Mouse (Mus musculus): ENCODE data around the gene Wipi2. TPM values are rescaled to one million over a fixed set of nuclear protein-coding genes. Genes with fewer than 3 reads are reported as not detected.

Gene Wipi2
- polyA plus RNA-seq, 1 experiment from 2014 or later = 38.9 TPM

DNA sequence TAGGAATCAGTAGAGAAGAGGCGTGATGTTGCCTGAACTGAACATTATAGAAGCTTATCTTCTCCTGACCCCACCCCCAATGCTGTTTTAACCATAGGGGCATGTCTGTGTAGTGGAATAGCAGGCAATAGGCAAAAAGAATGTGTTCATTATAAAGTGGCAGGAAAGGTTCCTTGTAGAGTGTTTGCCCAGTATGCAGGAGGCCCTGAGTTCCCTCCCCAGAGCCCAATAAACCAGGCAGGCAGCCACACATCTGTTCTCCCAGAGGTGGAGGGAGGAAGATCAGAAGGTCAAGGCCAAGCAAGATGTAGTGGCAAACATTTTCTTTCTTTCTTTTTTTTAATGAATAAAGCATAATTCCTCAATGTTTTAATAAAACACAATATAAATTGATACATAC lies 5.4 kb upstream of the Wipi2 start:
- no peak overlapping the region for H3K9ac ChIP-seq (ENCODE audit: low read length)
- no peaks in the 10 kb centered on the region for H3K36me3 ChIP-seq (ENCODE audit: control insufficient read depth, insufficient read depth, low read length)
- no peak overlapping the region for H3K4me2 ChIP-seq (ENCODE audit: low read depth, low read length)
- H3K27me3 ChIP-seq (ENCODE audit: control insufficient read depth, insufficient read depth, low read length) = no peaks in the 10 kb centered on the region
- no peak overlapping the region for H3K27ac ChIP-seq (ENCODE audit: low read length)
- H3K4me1 ChIP-seq (ENCODE audit: control insufficient read depth, insufficient read depth, low read length) = no peaks in the 10 kb centered on the region
- no peaks in the 10 kb centered on the region for H3K9me3 ChIP-seq (replicated peaks; ENCODE audit: control insufficient read depth, low read length)
- no peak for ATAC-seq (ENCODE audit: insufficient read depth, low FRiP score)
- 71% methylated on average over 1 of the region's 1 CpGs for WGBS
- H3K4me3 ChIP-seq (replicated peaks; ENCODE audit: low read length) = no peak overlapping the region

DNA sequence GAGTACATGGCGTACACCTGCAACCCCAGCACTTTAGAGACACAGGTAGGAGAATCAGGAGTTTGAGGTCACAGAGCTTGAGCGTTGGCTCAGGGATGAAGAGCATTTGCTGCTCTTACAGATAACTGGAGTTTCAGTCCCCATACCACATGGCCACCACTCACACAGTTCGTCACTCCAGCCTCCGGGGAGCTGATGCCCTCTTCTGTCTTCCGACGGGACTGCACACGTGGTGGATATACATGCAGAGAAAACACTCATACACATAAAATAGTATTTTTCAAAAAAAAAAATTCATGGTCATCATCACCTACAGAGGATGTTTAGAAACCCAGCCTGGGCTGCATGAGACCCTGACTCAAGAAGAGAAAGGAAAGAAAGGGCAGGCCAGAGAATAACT lies 4.4 kb upstream of the Wipi2 start:
- no peaks in the 10 kb centered on the region for H3K27me3 ChIP-seq (ENCODE audit: control insufficient read depth, insufficient read depth, low read length)
- H3K9me3 ChIP-seq (replicated peaks; ENCODE audit: control insufficient read depth, low read length) = no peaks in the 10 kb centered on the region
- H3K27ac ChIP-seq (ENCODE audit: low read length) = no peak overlapping the region
- no peaks in the 10 kb centered on the region for H3K4me1 ChIP-seq (ENCODE audit: control insufficient read depth, insufficient read depth, low read length)
- WGBS = 87% methylated on average over 7 of the region's 7 CpGs
- H3K9ac ChIP-seq (ENCODE audit: low read length) = no peak overlapping the region
- H3K4me2 ChIP-seq (ENCODE audit: low read depth, low read length) = no peak overlapping the region
- ATAC-seq (ENCODE audit: insufficient read depth, low FRiP score) = no peak
- no peak overlapping the region for H3K4me3 ChIP-seq (replicated peaks; ENCODE audit: low read length)
- no peaks in the 10 kb centered on the region for H3K36me3 ChIP-seq (ENCODE audit: control insufficient read depth, insufficient read depth, low read length)

GRCm38 (mm10) chr5:142628726-142629662 lies 1.5 kb downstream of the Wipi2 start:
- no peaks in the 10 kb centered on the region for H3K27me3 ChIP-seq (ENCODE audit: control insufficient read depth, insufficient read depth, low read length)
- peak overlapping the region; percentile 91 for H3K27ac ChIP-seq (ENCODE audit: low read length)
- peak; percentile 99 for ATAC-seq (ENCODE audit: insufficient read depth, low FRiP score)
- H3K4me2 ChIP-seq (ENCODE audit: low read depth, low read length) = peak overlapping the region; percentile 93
- under 1% methylated on average over 69 of the region's 69 CpGs for WGBS
- no peaks in the 10 kb centered on the region for H3K36me3 ChIP-seq (ENCODE audit: control insufficient read depth, insufficient read depth, low read length)
- H3K9ac ChIP-seq (ENCODE audit: low read length) = peak overlapping the region; percentile 95
- peaks cover 6% of the 10 kb centered on the region for H3K4me1 ChIP-seq (ENCODE audit: control insufficient read depth, insufficient read depth, low read length)
- no peaks in the 10 kb centered on the region for H3K9me3 ChIP-seq (replicated peaks; ENCODE audit: control insufficient read depth, low read length)
- H3K4me3 ChIP-seq (replicated peaks; ENCODE audit: low read length) = peak overlapping the region; percentile 96

- Histone ChIP-seq H3K4me1 (ENCODE audit: control insufficient read depth, insufficient read depth, low read length) (peaks cover 6% of the 10 kb centered on the region), H3K4me2 (ENCODE audit: low read depth, low read length) (peak overlapping the region; percentile 59), H3K27ac (ENCODE audit: low read length) (peak overlapping the region; percentile 74), H3K36me3 (ENCODE audit: control insufficient read depth, insufficient read depth, low read length) (no peaks in the 10 kb centered on the region), H3K4me3 (replicated peaks; ENCODE audit: low read length) (peak overlapping the region; percentile 96), H3K9ac (ENCODE audit: low read length) (peak overlapping the region; percentile 95), H3K27me3 (ENCODE audit: control insufficient read depth, insufficient read depth, low read length) (no peaks in the 10 kb centered on the region), H3K9me3 (replicated peaks; ENCODE audit: control insufficient read depth, low read length) (no peaks in the 10 kb centered on the region)
- 1% methylated on average over 40 of the region's 41 CpGs for WGBS
- no peak for ATAC-seq (ENCODE audit: insufficient read depth, low FRiP score)
Measured at GRCm38 (mm10) chr5:142629663-142630025, 2.1 kb downstream of the Wipi2 start.

DNA sequence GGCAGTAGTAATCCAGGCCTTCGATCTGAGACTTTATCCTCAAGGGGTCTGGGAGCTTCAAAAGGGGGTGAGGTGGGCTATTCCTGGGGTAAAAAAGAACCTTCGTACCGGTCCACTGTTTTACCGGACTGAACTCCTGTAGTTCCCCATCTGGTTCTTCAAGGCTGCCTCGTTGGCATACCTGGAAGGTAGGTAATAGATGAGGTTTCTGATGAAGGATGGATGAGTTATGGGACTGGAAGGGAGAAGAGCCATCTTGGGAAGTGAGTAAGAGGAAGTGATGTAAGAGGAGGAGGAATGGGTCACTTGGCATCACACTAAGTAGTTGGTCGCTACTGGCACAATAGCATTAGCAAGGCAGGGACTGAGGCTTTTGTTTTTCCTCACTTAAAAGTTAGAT lies 2.7 kb downstream of the Wipi2 start:
- no peaks in the 10 kb centered on the region for H3K9me3 ChIP-seq (replicated peaks; ENCODE audit: control insufficient read depth, low read length)
- ATAC-seq (ENCODE audit: insufficient read depth, low FRiP score) = no peak
- WGBS = 6% methylated on average over 6 of the region's 6 CpGs
- H3K4me1 ChIP-seq (ENCODE audit: control insufficient read depth, insufficient read depth, low read length) = peaks cover 6% of the 10 kb centered on the region
- H3K4me3 ChIP-seq (replicated peaks; ENCODE audit: low read length) = peak overlapping the region; percentile 96
- H3K27ac ChIP-seq (ENCODE audit: low read length) = peak overlapping the region; percentile 74; the same call in 1 of the 2 replicates
- peak overlapping the region; percentile 95 for H3K9ac ChIP-seq (ENCODE audit: low read length)
- H3K4me2 ChIP-seq (ENCODE audit: low read depth, low read length) = peak overlapping the region; percentile 59
- H3K36me3 ChIP-seq (ENCODE audit: control insufficient read depth, insufficient read depth, low read length) = no peaks in the 10 kb centered on the region
- H3K27me3 ChIP-seq (ENCODE audit: control insufficient read depth, insufficient read depth, low read length) = no peaks in the 10 kb centered on the region

DNA sequence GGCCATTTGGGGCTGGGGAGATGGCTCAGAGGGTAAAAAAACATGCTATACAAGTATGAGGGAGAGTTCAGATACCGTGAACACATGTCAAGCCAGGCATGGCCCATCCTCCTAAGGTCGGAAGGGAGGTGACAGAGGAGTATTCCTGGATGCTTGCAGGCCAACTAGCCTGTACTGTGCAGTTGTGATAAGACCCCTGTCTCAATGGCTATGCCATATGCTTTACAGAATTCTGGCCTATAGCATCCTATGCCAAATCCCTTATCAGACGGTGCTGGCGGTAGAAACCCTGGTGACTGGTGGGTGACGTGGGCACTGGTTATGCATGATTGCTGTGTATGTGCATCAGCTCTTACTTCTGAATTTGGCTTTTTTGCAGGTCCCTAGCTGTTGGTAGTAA lies 10.3 kb downstream of the Wipi2 start:
- Histone ChIP-seq H3K9me3 (replicated peaks; ENCODE audit: control insufficient read depth, low read length) (no peaks in the 10 kb centered on the region), H3K4me2 (ENCODE audit: low read depth, low read length) (no peak overlapping the region), H3K4me1 (ENCODE audit: control insufficient read depth, insufficient read depth, low read length) (no peaks in the 10 kb centered on the region), H3K27ac (ENCODE audit: low read length) (no peak overlapping the region), H3K4me3 (replicated peaks; ENCODE audit: low read length) (no peak overlapping the region), H3K36me3 (ENCODE audit: control insufficient read depth, insufficient read depth, low read length) (0 out of 2 replicates have a peak, but pooled peaks cover 4% of the 10 kb centered on the region), H3K9ac (ENCODE audit: low read length) (no peak overlapping the region), H3K27me3 (ENCODE audit: control insufficient read depth, insufficient read depth, low read length) (no peaks in the 10 kb centered on the region)
- WGBS = 95% methylated on average over 5 of the region's 5 CpGs
- no peak for ATAC-seq (ENCODE audit: insufficient read depth, low FRiP score)

DNA sequence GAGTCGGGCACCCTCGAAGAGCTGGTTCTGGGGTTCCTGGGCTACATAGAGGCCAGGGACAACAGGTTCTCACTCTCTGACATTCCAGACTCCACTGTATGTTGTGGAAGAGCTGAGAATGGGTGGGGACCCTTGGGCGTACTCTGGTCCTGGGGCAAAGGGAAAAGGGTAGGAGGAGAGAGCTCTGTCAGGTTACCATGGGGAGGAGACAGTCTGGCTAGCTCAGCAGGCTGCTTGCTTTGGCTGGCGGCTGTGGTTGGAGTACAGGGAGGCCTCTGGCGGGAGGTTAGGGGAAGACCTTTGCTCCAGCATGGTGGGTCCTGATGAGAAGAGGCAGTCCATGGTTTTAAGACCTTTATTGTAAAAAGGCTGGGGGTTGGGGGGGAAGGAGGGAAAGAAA lies 12.6 kb downstream of the Wipi2 start:
- no peaks in the 10 kb centered on the region for H3K4me1 ChIP-seq (ENCODE audit: control insufficient read depth, insufficient read depth, low read length)
- no peaks in the 10 kb centered on the region for H3K27me3 ChIP-seq (ENCODE audit: control insufficient read depth, insufficient read depth, low read length)
- 0 out of 2 replicates have a peak, but pooled peaks have one; percentile 29 for ATAC-seq (ENCODE audit: insufficient read depth, low FRiP score)
- H3K27ac ChIP-seq (ENCODE audit: low read length) = no peak overlapping the region
- H3K4me3 ChIP-seq (replicated peaks; ENCODE audit: low read length) = no peak overlapping the region
- no peaks in the 10 kb centered on the region for H3K9me3 ChIP-seq (replicated peaks; ENCODE audit: control insufficient read depth, low read length)
- H3K36me3 ChIP-seq (ENCODE audit: control insufficient read depth, insufficient read depth, low read length) = peaks cover 9% of the 10 kb centered on the region; the same call in 1 of the 2 replicates
- 88% methylated on average over 5 of the region's 5 CpGs for WGBS
- H3K9ac ChIP-seq (ENCODE audit: low read length) = no peak overlapping the region
- no peak overlapping the region for H3K4me2 ChIP-seq (ENCODE audit: low read depth, low read length)

DNA sequence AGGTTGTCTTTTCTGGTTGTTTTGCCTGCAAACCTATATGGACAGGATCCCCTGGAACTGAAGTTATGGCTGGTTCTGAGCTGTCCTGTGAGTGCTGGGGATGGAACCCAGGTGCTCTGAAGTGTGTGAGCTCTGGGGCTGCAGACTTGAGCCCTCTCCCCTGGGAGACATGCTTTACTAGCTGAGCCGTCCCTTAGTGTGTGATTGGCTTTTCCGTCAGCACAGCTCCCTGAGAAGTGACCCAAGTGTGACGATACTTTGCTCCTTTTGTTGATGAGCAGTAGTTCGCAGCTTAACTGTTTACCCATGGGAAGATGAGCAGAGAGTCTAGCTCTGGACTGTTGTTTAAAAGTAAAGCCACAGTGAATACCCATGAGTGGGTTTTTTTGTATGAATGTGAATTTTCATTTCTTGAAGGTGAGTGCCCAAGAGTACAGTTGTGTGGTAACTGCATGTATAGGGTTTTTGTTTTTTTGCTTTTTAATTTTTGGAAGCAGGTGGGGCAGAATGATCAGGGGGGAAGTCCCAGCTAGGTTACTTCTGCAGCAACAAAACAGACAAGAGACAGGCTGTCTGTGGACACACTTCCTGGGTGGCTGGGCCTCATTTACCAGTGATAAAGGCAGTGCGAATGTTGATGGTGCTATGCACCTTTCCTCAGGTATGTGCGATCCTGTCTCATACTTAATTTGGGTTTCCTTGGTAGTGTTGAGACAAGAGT lies 14.0 kb downstream of the Wipi2 start:
- Histone ChIP-seq H3K27me3 (ENCODE audit: control insufficient read depth, insufficient read depth, low read length) (no peaks in the 10 kb centered on the region), H3K36me3 (ENCODE audit: control insufficient read depth, insufficient read depth, low read length) (peaks cover 10% of the 10 kb centered on the region; the same call in 1 of the 2 replicates), H3K4me3 (replicated peaks; ENCODE audit: low read length) (no peak overlapping the region), H3K4me1 (ENCODE audit: control insufficient read depth, insufficient read depth, low read length) (no peaks in the 10 kb centered on the region), H3K4me2 (ENCODE audit: low read depth, low read length) (no peak overlapping the region), H3K9ac (ENCODE audit: low read length) (no peak overlapping the region), H3K9me3 (replicated peaks; ENCODE audit: control insufficient read depth, low read length) (no peaks in the 10 kb centered on the region), H3K27ac (ENCODE audit: low read length) (no peak overlapping the region)
- ATAC-seq (ENCODE audit: insufficient read depth, low FRiP score) = no peak
- 85% methylated on average over 6 of the region's 6 CpGs for WGBS

GRCm38 (mm10) chr5:142648162-142648561 lies 20.7 kb downstream of the Wipi2 start:
- WGBS = 76% methylated on average over 7 of the region's 7 CpGs
- Histone ChIP-seq H3K27me3 (ENCODE audit: control insufficient read depth, insufficient read depth, low read length) (no peaks in the 10 kb centered on the region), H3K27ac (ENCODE audit: low read length) (no peak overlapping the region; the same call in 1 of the 2 replicates), H3K4me2 (ENCODE audit: low read depth, low read length) (no peak overlapping the region), H3K4me1 (ENCODE audit: control insufficient read depth, insufficient read depth, low read length) (peaks cover 8% of the 10 kb centered on the region; the same call in 1 of the 2 replicates), H3K9me3 (replicated peaks; ENCODE audit: control insufficient read depth, low read length) (no peaks in the 10 kb centered on the region), H3K36me3 (ENCODE audit: control insufficient read depth, insufficient read depth, low read length) (peaks cover 6% of the 10 kb centered on the region; the same call in 1 of the 2 replicates), H3K9ac (ENCODE audit: low read length) (no peak overlapping the region), H3K4me3 (replicated peaks; ENCODE audit: low read length) (no peak overlapping the region)
- ATAC-seq (ENCODE audit: insufficient read depth, low FRiP score) = no peak
